Mouse (Mus musculus) stomach, embryonic 15.5 days (tissue): ENCODE data around the gene Gm29564. TPM values are rescaled to one million over a fixed set of nuclear protein-coding genes. Genes with fewer than 3 reads are reported as not detected.
"Not testable (repeated sequence)": the region's sequence is repeated elsewhere in the genome, so short reads cannot be mapped to it uniquely, and the experiment has no call there.

Experiments used
- ATAC-seq: fragments of 200-750 bp; cut with Nextera tagmentation; 2 replicates; pipeline ENCODE4 v1.8.0; 2017; ENCODE audit warnings: low read depth, moderate number of reproducible peaks, moderate TSS enrichment; ENCODE audit not compliant: insufficient read depth, low FRiP score
- H3K27ac ChIP-seq: fragments of 300-500 bp; sonication (generic); 2 replicates; pipeline ENCODE4 v1.5.1; 2015; ENCODE audit warnings: mild to moderate bottlenecking, inconsistent platforms
- H3K27me3 ChIP-seq: fragments of 300-500 bp; sonication (generic); replicated peaks from 2 replicates; pipeline ENCODE4 v1.6.1; 2015; ENCODE audit warnings: inconsistent platforms
- H3K36me3 ChIP-seq: fragments of 300-500 bp; sonication (generic); 2 replicates; pipeline ENCODE4 v1.6.1; 2015; ENCODE audit warnings: inconsistent platforms
- H3K4me1 ChIP-seq: fragments of 300-500 bp; sonication (generic); 2 replicates; pipeline ENCODE4 v1.6.1; 2015; ENCODE audit warnings: inconsistent platforms
- H3K4me2 ChIP-seq: fragments of 300-500 bp; sonication (generic); 2 replicates; pipeline ENCODE4 v1.6.1; 2015; ENCODE audit warnings: mild to moderate bottlenecking, inconsistent platforms
- H3K4me3 ChIP-seq: fragments of 300-500 bp; sonication (generic); replicated peaks from 2 replicates; pipeline ENCODE4 v1.5.1; 2015; ENCODE audit warnings: inconsistent platforms
- H3K9ac ChIP-seq: fragments of 300-500 bp; sonication (generic); 2 replicates; pipeline ENCODE4 v1.6.1; 2015; ENCODE audit warnings: inconsistent platforms
- H3K9me3 ChIP-seq: fragments of 300-500 bp; sonication (generic); 2 replicates; pipeline ENCODE4 v1.6.1; 2016; ENCODE audit warnings: inconsistent platforms
- WGBS: fragments of 180-500 bp; shearing (Covaris S2); methylation state at CpG from one replicate; pipeline ENCODE4 v1.1.7; 2015; 5-methylcytosine and 5-hydroxymethylcytosine counted together
- polyA plus RNA-seq: library from polyadenylated mRNA; unstranded; fragments of >200 nt; fragmentation: Nextera tagmentation; extraction: Ambion mirVana; gene quantifications from 2 replicates; pipeline ENCODE4 v1.2.1, GENCODE M21; 2015

Gm29564 gene
- not detected in 2 replicates for polyA plus RNA-seq

- not testable (repeated sequence) for H3K27ac ChIP-seq, H3K9ac ChIP-seq, H3K4me2 ChIP-seq, H3K9me3 ChIP-seq, H3K4me1 ChIP-seq, H3K36me3 ChIP-seq, H3K4me3 ChIP-seq, H3K27me3 ChIP-seq, ATAC-seq
- WGBS = no CpG with 5 or more reads among the region's 6 CpGs
Measured at GRCm38 (mm10) chrY:78212693-78213092, at the start of gene Gm29564. Gm29564 (plus strand) TSS chrY:78212993.

Other genes with a start within 250 kb of the Gm29564 start
- gene Gm20867, start 249.8 kb upstream of the Gm29564 start, polyA plus RNA-seq = not detected in 2 replicates